Mouse (Mus musculus) ovary, adult 18-20 months (tissue): ENCODE data around the gene Surf2.
"Not testable (repeated sequence)": the region's sequence is repeated elsewhere in the genome, so short reads cannot be mapped to it uniquely, and the experiment has no call there.

Experiments
- DNase-seq: peaks from one replicate; pipeline ENCODE4 v3.0.0; 2022; ENCODE audit warnings: low spot score, mixed read lengths

The Surf2 gene

DNA sequence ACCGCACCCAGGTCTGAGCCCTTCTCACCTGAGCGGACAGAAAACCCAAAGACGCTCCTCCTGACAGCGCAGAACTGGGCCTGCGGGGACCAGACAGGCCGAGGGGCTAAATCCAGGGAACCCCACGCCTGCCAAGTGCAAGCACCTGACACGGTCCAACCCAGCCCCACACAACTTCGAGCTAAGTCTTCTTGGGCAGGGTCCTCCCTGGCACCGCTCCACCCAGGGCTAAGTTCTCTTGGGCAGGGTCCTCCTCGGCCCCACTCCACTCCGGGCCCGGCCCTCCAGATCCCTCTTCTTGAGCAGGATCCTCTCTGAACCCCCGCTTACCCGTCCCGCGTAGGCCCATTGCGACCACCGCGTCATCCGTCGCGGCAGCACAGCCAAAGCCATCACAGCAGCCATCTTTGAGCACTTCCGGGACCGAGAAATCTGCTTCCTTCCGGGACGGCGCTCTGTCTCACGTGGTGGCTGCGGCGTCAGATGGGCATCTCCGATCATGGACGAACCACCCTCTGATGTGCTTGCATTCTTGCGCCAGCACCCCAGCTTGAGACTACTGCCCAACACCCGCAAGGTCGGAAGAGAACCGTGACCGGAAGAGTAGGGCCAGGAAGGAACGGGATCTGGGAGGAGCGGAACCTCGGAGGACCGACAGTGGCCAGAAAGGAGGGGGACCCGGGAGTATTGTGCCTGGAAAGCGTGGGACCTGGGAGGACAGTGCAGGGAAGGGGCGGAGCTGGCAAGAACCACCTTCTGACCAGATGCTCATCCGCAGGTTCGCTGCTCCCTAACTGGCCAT is at the start of gene Surf2, which contains the start of gene Surf1:
Surf2 (plus strand) TSS at position 441 of the 802 bp plus-strand sequence.
Surf1 (minus strand) TSS at position 604 of the 802 bp plus-strand sequence.
- peak; percentile 67 for DNase-seq

GRCm38 (mm10) chr2:26870666-26871065 is 45.5 kb upstream of the Surf2 start:
- no peak for DNase-seq

GRCm38 (mm10) chr2:26878571-26878970 is 37.6 kb upstream of the Surf2 start:
- DNase-seq, result no peak

- DNase-seq, result not testable (repeated sequence)
Measured at GRCm38 (mm10) chr2:26885541-26885940, 30.6 kb upstream of the Surf2 start.

GRCm38 (mm10) chr2:26886170-26886569 is 30.0 kb upstream of the Surf2 start:
- not testable (repeated sequence) for DNase-seq

DNA sequence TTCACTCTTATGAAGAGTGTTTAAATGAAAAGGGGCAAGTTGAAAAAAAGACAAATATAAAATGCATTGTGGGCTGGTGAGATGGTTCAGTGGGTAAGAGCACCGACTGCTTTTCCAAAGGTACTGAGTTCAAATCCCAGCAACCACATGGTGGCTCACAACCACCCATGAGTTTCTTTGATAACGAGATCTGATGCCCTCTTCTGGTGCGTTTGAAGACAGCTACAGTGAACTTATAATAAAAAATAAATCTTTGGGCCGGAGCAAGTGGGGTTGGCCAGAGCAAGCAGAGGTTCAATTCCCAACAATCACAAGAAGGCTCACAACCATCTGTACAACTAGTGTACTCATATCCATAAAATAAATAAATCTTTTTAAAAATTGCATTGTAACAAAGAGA is 20.3 kb upstream of the Surf2 start:
- no peak for DNase-seq

- no peak for DNase-seq
Measured at GRCm38 (mm10) chr2:26900731-26901130, 15.4 kb upstream of the Surf2 start.

DNA sequence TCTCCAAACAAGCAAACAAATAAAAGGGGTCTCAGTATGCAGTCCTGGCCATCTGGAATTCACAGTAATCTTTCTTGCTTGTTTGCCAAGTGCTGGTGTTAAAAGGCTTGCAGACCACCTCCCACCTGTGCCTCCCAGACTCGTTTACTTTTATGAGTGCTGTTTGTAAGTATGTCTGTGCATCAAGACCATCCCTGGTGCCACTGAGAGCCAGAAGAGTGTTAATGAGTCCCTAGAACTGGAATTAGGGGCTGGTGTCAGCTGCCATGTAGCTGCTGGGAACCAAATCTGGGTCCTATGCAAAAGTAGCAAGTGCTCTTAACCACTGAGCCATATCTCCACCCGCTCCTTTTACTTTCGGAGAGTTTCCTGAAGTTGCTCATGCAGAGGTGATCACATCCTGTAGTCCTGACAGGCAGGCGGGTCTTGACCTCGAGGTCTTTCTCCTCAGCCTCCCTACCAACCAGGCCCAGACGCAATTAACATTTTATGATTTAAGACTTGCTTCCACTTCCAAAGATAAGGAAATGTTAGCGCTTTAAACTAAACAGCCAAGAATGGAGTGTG is 14.2 kb upstream of the Surf2 start:
- DNase-seq, result no peak

GRCm38 (mm10) chr2:26902467-26903220 is 13.5 kb upstream of the Surf2 start, which contains the start of gene Surf6:
TSS of gene Surf6 (minus strand) at chr2:26902879.
- DNase-seq, result peak; percentile 95

DNA sequence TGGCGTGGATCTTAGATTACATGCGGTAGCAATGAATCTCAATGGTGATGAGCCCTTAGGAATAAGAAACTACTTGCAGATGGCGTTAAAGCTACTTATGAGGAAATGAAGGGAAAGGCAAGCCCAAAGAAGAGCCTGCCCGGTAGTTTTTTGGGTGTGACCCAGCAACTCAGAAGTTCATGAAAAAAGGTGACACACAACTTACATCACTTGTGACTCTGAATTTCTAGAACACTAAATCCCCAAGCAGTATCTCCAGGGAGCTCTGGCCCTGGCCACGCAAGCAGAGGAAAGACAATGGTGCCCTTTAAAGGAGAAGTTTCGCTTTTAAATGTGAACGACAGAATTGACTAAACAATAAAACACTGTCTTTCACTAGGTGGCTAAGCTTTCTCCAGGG is 12.9 kb upstream of the Surf2 start:
- DNase-seq, result no peak

DNA sequence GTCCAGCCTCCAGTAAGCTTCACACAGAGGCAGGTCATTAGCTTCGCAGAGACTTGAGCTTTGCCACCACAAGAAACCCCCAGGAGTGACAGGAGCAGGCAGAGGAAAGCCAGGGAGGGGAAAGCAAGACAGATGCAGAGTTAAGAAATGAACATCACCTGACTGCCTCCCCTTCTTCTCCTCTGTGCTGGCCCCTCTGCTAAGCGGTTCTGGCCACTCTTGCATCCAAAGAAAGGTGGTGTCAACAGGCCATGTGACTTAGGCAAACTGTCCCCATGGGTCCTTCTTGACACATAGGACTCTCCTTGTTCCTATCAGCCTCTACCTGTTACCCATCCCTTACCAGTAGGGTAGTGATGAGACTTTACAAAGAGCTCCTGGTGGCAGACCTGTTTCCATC is 10.2 kb upstream of the Surf2 start:
- no peak for DNase-seq

DNA sequence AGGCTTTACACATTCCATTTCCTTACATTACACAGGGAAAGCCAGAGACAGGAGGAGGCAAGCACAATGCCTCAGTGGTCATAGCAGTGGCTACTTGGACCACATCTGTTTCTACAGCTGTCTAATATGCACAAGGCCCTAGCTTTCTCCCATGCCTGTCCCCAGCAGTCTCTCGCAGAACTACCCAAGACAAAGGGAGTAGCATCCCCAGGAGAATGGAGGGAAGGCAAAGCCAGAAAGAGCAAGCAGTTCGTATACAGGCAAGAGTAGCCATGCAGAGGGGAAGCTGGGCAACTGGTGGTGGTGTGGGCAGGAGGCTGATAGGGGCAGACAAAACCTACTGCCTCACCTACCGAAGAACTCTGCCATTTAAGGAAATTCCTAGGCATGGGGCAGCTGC is 9.7 kb upstream of the Surf2 start:
- DNase-seq, result no peak

DNA sequence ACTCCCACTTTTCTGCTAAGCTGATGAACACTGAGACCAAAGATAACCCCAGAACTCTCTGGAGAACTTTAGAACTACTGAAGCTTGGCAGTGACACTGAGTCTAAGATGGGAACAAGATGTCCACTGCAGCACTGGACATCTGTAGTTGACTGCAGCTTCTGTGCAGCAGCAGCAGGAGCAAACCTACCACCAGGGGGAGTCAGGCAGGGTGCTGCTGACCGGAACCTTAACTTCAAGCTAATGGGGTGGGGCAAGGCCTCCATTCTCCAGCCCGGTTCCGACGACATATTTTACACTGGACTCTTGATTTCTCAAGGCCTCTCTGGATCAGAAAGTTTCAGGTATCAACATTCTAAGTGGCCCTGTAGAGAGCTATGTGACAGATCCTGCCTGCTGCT is 9.1 kb upstream of the Surf2 start:
- DNase-seq, result no peak

GRCm38 (mm10) chr2:26908710-26909386 is 7.3 kb upstream of the Surf2 start:
- DNase-seq, result no peak

DNA sequence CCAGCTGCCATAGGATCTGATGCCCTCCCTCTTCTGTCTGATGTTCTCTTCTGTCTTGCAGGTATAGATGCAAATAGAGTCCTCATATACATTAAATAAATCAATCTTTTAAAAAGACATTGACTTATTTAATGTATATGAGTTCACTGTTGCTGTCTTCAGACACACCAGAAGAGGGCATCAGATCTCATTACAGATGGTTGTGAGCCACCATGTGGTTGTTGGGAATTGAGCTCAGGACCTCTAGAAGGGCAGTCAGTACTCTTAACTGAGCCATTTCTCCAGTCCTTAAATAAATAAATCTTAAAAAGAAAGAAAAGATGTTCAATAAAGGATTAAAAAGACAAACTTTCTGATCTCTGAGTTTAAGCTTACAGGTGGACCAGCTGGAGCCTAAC is 6.8 kb upstream of the Surf2 start:
- no peak for DNase-seq

DNA sequence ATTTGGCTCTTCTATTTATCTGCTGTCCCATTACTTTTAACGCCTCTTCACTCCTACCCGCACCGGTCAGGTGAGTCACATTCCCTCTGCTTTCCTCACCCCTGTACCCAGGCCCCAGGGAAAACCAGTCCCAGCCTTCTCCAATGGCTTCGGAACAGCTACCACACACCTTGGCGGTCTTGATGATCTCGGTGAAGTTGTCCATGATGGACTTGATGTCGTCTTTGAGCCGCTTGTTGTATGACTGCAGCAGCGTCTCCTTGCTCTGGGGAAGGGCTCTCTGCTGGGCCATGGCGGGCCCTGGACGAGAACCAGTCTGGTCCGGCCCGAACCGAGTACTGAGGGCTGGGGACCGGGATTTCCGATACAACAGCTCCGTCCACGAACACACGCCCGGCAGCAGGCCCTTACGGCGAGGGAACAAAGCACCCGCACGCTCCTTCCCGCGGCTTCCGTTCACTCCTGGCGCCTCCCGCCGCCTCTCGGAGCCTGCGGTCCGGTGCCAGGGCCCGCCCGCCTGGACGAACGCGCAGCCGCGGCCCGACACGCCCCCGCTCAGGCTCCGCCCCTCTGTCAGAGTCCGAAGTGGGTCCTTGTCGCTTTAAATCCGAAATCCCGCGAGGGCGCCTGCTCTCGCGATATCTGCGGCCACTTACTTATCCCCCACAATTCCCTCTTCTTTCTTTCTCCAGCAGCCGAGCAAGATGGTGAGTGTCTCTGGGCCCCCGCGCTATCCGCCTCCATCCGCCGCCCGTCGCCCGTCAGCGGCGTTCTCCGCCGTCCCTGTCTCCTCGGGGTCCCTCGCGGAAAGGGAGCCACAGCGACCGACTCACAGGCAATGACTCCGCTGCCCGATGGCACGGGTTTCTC is 5.8 kb upstream of the Surf2 start, which contains the start of the genes Med22 and Rpl7a:
Med22 (minus strand) TSS at position 554 of the 870 bp plus-strand sequence.
Rpl7a (plus strand) TSS at position 641 of the 870 bp plus-strand sequence.
- peak; percentile 98 for DNase-seq

DNA sequence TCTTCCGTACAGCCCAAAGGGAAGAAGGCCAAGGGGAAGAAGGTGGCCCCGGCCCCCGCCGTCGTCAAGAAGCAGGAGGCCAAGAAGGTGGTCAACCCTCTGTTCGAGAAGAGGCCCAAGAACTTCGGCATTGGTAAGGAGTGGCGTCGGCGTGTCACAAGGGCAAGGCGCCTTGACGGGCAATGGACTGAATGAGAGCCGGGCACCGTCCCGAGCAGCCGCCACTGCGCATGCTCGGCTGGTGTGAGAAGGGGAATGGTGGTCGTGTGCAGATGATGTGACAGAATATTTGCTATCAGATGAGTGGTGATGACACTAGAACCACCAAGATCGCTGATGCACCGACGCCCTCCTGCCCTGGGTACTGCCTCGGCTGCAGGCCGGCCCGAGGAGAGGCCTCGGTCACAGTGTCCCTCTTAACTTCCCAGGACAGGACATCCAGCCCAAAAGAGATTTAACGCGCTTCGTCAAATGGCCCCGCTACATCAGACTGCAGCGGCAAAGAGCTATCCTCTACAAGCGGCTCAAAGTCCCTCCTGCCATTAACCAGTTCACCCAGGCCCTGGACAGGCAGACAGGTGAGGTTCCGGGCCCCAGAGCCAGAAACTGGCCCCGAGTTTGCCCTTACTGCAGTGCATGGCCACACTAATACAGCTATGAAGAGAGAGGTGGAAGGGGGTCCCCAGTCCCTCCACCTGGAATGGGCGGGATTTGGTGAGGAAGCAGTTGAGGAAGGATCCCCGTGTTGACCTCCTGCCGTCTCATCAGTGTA is 5.0 kb upstream of the Surf2 start:
- no peak for DNase-seq

DNA sequence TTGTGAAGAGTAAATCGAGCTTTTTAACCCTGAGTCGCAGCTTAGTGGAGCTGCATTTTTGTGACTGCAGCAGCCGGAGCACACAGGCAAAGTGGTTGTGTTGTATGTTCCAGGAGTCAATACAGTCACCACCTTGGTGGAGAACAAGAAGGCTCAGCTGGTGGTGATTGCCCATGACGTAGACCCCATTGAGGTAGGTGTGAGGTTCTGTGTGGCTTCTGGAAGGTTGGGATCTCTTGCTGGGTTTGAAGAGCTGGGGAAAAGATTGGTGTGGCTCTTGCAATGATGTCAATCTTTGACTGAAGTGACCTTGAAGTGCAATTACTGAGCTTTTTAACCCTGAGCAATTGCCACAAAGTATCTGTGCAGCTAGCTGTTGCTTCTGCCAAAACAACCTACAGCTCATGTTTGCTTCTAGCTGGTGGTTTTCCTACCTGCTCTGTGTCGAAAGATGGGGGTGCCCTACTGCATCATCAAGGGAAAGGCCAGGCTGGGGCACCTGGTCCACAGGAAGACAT is 3.9 kb upstream of the Surf2 start:
- DNase-seq, result no peak

GRCm38 (mm10) chr2:26913416-26914147 is 2.6 kb upstream of the Surf2 start:
- DNase-seq, result no peak
